Mouse (Mus musculus) 416B (cell line): ENCODE data around the gene Napepld.
"Not testable (repeated sequence)": the region's sequence is repeated elsewhere in the genome, so short reads cannot be mapped to it uniquely, and the experiment has no call there.

Experiments used
- DNase-seq: peaks from one replicate; pipeline ENCODE4 v3.0.0; 2011; ENCODE audit warnings: low read depth

The Napepld gene

DNA sequence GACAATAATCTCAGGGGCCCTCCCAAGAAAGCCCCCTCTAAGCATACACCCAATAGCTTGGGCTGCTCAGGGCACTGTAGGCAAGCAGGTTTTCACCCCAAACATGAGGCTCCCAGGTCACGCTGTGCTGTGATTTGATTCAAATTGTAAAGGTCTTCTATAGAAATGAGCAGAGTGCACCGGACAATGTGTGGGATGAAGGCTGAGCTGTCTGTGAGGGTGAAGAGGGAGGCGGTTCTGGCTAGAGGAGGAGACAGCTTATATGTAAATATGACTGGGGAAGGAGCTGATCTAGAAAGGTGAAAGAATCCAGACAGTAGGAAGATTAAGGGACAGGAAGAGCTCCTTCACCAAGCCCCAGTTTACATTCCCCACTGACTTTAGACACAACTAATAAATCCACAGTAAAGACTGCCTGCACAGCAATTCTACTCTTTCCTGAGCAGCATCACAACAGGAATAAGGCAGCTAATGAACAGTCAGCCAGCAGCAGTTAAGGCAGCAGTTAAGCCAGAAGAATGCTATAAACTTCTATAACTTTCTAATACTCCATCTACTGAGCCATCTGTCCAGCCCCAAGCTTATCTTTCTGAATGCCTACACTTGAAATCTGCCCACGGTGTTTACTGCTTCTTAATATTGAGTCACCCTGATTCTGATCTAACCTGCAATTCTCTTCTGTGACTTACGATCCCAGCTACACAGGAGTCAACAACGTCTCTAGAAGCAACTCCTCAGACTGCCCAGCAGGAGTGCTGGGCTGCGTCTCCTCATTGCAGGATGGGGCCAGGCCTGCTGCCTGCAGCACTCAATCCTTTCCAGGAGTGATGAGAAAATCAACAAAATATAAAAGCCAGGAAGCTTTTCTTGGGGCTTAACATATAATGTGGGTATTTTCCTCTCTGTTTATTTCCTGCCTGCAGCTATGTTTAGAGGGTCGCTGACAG, 33.7 kb downstream of the Napepld start:
- no peak for DNase-seq

DNA sequence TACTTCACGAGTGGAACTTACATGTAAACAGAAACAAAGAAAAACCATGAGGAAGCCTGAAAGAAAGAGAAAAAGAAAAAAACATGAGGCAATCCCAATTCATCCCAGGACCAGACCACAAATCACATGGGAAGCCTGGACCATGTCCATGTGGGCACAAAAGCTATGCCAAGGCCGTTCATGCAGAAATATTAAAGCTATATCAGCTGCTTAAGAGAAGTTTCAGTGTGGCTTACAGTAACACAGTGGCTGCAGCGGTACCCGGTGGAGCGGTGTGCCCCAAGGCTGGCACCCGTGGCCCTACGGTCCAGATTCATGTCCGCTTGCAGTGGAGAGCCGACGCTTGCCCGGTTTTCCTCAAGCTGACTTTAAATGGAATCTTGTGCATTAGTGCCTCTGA, 38.1 kb downstream of the Napepld start:
- DNase-seq = no peak

DNA sequence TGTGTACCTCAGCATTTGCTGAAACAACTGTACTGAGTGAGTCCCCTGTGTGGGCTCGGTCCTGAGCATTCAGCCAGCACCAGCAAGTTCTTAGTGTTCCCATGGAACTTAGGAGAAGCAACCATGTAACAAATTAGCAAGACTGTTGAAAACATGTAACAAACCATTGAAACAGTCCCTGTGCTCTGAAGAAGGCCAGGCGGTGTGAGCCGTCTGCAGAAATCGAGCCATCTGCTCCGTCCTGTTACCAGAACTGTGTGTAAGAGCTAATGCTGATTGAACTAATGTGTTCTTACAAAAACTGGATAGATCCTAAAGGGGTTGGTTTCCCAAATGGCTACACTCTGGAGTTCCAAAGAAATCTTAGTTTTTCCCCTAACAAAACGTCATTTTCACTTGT, 40.3 kb downstream of the Napepld start:
- no peak for DNase-seq

DNA sequence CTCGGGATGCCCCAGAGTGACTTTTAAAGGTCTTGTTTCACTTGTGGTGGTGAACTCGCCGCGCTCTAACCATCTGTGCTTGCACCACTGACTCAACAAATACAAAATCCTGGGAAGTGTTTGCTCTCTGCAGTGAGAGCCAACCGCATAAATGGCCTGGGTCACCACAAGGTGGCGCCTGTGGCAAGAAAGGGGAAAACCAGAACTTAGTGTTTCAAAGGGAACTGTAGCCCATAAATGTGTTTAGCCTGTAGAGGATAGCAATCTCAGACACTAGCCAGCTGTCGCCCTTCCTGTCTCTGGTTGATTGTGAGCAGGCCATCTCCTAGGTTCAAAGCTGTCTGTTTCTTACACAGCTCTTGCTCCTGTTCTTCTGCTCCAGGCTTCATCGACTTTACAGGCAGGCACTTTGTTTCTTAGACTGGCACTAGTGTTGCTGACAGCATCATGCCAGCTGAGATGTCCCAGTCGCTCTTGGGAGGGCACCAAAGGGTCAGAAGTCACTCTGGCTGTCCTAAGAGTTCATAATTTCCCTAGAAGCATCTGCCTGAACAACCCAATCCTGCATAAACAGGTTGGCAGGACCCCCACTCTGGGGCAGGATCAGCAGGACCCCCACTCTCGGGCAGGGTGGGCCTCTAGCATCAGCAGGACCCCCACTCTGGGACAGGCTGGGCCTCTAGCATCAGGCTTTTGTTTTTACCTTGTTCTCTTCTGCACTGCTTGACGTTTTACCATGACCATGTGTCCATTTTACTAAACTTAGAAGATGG, 42.4 kb downstream of the Napepld start:
- peak; percentile 73 for DNase-seq

DNA sequence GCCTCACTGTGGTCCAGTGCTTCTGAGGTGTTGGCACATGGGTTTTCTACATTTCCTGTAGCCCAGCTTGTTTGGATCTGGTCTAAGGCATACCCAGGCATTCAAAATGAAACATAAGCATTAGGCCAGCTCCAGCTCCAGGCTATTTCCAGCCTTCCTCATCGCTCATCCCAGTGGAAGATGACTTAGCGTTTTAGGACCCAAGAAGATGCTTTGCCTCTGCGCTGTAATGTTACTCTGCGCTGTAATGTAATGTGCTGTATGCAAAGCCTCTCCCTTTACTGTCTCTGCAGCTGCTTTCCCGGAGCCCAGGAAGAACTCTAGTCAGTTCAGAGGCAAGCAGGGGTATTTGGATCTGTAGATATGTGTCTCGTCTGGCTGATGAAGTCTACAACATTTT, 43.2 kb downstream of the Napepld start:
- no peak for DNase-seq

DNA sequence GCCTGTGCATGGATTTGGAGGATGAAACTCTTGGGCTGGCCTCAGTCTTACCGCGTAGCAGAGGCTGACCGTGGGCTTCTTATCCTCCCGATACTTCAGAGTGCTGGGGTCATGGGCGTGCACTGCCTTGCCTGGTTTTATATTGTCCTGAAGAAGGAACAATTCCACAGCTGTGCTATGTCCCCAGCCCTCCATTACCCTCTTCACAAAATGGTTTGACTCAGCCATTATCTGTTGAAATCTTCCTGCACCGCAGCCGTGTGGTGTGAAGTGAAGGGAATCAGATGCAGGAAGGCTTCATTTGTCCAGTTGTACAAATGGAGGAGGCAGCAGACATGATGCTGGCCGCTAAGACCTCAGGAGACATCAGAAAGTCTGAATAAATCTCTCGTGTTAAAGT, 44.3 kb downstream of the Napepld start:
- no peak for DNase-seq

DNA sequence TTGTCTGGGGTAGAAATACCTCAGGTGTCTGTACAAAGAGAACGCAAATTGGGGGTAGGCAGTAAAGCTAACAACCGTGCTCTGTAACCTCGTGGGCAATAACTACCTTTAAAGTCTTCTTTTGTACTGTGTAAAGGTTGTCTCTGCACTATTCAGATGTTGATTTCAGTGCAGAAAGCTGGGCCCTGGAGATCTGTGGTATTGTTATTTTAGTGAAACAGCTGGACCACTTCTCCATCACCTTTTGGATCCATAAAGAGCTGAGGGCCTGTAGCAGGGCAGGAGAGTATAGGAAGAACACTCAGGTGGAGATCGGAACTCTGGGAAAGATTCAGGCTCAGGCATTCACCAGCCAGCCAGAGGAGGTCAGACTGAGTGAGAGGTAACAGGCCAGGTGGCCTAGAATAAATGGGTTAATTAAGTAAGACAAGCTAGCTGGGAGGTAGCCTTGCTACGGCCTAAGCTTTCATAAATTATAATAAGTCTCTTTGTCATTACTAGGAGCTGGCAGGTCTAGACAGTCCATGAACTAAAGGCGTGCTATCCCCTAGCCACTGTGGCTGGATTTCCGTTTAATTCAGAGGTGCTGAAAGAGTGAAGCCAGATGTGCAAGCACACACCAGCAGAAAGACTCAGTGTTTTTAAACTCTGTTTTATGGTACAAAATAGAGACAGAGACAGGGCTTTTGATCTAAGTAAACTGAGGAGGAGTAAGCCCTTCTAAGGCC, 49.1 kb downstream of the Napepld start:
- DNase-seq = no peak

DNA sequence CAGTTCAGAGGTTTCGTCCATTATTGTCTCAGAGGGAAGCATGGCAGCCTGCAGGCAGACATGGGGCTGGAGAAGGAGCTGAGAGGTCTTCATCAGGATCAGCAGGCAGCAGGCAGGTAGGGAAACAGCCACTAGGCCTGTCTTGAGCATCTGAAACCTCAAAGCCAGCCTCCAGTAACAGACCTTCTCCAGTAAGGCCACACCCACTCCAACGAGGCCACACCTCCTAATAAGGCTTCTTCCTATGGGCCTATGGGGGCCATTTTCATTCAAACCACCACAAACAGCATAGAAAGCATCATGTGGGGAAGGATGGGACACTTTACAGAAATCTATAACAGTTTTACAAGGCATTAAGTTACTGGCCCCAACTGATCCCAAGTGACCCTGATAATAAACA, 50.5 kb downstream of the Napepld start:
- DNase-seq = no peak

DNA sequence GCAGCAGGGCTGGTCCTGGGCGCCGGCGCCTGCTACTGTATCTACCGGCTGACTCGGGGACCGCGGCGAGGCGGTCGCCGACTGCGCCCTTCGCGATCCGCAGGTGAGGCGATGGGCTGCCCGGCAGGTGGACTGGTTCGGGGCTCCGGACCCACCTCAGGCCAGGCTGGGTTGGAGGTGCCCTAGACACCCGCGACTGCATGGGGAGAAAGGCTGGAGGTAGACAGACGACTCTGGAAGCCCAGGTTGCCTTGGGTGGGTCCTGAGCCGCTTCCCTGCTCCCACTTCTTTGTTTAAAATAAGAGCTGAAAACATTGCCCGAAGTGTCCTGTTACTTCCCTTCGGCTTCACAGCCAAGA, 55.1 kb downstream of the Napepld start:
- peak; percentile 17 for DNase-seq

DNA sequence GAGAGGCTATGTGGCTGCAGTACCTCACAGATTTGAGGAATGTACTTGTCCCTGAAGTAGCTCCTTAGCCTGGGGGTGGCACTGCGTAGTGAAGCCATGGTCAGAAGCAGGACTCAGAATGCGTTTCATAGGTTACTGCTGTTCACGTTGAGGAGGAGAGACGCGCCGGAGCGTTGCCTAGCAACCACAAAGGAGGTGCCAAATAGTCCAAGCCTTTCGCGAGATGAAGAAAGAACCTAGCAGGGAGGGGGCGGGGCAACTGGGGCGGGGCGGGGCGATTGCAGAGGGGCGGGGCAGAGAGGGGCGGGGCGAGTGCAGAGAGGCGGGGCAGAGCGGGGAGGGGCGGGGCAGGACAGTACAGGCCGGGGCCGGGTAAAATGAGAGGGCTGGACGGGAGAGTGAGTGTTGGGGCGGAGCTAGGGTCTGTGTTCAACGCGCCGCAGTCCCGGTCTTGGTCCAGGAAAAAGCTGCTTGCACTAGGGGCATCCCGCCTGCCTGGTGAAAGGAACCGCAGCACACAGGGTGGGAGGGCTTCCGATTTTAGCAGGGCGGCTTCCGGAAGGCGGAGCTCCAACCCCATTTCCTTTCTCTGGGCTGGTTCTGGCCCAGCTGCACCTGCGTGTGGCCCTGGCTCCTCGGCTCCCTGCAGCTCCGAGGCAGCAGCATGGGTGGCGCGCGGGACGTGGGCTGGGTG, 55.6 kb downstream of the Napepld start, which contains the start of the genes Fbxl13 and Armc10:
Gene Fbxl13 (minus strand): TSS at position 196 of the 694 bp plus-strand sequence.
Gene Armc10 (plus strand): TSS at position 375 of the 694 bp plus-strand sequence.
- peak; percentile 97 for DNase-seq

DNA sequence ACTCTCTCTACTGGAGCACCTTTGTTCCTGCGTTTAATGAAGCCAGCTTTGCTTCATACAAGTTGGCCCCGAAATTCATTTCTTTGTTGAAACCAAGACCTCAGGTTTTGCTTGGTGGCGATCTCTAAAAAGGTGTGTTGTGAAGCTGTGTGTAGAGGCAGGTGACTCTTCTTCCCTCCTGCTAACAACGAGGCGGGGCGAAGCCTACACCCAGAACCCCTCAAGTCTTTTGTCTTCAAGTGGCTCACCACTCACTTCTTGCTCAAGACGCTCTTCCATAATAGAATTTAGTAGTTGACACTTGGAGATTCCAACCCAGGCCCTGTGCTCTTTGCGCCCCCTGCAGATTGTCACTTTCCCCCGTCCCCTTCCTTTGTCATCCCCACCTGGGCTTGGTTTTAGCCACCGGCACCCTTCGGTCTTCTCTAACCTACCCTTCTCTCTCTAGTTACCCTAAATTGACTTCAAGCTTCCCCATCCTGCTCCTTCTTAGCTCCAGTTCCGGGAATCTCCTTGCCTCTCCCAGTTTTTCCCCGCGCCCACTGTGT, 56.2 kb downstream of the Napepld start:
- DNase-seq = no peak

DNA sequence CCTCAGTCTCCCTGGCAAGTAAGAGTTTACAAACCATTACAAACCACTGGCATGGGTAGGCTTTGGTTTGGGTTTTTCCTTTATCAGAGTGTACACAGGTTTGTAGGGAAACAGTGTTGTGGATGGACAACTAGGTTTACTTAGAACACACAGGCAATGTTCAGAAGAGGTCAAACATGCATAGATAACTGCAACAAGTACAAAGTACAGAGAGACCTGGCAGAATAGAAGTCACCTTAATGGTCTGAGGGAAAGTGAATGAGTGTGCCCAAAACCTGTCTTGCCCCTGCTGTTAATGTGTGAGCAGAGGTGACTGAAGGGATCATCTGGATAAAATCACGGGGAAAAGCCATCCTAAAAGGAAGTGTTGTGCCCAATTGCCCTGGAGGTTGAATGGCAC, 57.6 kb downstream of the Napepld start:
- DNase-seq = no peak

DNA sequence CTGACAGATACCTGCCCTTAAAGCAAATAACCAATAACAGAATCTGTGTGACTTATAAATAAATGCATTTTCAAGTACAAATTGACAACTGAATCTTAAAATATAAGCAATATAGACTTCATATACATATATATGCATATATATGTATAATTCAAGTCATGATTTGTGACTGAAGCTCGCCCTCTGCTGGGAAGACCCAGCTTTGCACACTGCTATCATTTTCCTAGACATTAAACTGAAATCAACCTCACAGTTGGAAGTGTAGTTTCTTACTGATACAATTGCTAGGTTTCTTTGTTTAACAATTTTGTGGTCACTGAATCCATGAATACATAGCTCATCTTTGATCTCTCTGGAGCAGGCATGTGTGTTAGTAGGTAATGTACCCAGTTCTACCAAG, 60.2 kb downstream of the Napepld start:
- peak; percentile 59 for DNase-seq

DNA sequence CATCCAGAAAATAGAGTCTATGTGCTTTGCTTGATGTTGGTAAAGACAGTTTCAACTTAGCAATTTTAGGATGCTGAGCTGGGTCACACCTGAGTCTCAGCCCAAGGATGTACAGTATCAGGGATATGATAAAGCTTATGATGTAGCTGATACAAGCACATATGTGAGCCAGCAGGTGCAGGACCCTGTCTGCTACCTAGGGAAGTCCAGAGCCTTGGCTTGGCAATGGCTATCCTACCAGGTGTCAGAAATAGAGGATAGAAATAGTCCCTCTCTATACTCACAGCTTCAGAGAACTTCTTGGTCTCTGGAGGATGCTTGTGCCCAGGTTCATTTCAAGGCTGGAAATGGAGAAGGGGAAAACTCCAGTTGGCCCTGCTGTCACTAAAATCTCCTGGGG, 75.3 kb downstream of the Napepld start:
- DNase-seq = no peak

DNA sequence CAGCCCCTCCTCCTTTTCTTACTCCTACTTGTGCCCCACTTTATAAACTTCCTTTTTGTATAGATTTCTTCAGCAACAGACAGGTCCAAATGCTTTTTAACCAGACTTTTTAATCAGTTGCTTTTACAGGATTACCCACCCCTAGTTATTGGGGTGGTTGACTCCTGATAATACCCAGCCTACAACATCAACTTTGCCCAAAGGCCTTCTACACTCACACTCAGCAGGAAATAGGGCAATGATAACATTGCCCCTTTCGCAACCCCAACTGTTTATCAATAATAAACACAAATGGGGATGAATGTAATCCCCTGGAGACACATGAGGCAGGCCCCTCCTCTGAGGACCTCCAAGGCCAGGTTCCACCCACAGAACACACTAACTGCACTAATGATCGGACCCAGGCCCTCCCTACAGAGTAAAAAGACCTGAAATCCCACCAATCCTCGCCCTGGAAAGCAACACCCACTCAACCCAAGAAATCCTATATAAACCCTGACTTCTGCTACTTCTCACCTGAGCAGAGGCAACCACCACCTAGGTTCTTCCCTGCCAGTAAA, 84.7 kb downstream of the Napepld start:
- DNase-seq = peak; percentile 42

DNA sequence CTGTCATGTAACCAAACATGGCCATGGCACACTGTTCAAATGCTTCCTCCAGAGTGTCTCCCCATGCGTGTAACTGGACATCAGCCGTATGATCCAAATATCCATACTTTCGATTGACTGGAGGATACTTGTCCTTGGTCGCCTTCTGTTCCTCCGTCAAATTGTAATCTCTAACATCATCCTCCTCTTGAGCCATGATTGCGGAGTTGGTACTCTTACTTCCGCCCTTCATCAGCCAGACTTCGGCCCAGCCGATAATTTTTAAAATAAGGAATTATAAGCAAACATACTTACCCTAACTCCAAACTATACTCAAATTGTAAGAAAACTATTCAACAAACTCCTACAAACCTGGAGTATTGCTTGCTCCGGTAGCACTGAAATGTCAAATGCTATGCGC, 86.9 kb downstream of the Napepld start:
- not testable (repeated sequence) for DNase-seq
